Mouse (Mus musculus) layer of hippocampus, adult 11-12 months (tissue): ENCODE measurements around the gene Sel1l3.

Experiments
- DNase-seq: peaks from one replicate; pipeline ENCODE4 v3.0.0; 2022; ENCODE audit warnings: low spot score

The Sel1l3 gene

GRCm38 (mm10) chr5:53091331-53091730, 122.4 kb downstream of the Sel1l3 start:
- no peak for DNase-seq

- DNase-seq: no peak
These were observed 126.3 kb downstream of the Sel1l3 start for GRCm38 (mm10) chr5:53087452-53087851.

DNA sequence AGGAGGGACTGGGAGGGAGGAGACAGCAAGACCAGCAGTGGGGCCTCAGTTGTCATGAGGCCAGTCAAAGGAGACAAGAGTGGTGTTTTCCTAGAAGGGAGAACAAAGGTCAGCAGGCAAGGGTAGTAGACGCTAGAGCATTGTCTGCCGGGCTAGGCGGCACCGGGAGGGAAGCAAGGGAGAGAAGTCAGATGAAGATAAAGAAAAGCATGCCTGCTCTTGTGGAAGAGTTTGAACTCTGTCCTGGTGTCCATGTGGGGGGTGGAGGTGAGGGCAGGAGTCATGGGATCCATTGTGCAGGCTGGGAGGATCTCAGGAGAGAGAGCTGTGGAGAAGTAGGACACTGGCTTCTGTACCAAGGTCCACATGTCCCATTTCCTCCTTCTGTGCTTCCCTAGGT, 135.3 kb downstream of the Sel1l3 start:
- DNase-seq: no peak

DNA sequence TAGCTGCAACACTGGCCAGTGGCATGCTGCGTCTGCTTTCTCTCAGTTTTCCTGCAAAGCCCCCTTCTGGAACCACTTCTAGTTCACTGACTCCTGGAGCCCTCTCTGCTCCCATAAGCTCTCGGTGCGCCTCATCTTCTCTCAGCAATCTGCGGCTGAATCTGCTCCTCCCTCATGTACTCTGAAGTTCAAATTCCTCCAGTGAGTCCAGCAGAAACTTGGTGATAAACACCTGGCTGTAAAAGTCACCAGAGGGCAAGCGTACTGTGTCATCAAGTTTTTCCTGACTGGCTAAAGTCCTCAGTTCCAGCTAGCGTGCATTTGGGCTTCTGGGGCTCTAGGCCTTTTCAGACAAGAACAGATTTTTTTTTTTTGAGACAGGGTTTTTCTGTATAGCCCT, 139.2 kb downstream of the Sel1l3 start:
- DNase-seq: no peak

- DNase-seq: no peak
These were observed 152.1 kb downstream of the Sel1l3 start for GRCm38 (mm10) chr5:53061532-53062130.
